Mouse (Mus musculus): ENCODE data around the gene Mief1. TPM values are rescaled to one million over a fixed set of nuclear protein-coding genes. Genes with fewer than 3 reads are reported as not detected.

Gene Mief1
- total and polyA plus RNA-seq, 3 experiments, result 19.2 to 34.4 (median 20.7) TPM

DNA sequence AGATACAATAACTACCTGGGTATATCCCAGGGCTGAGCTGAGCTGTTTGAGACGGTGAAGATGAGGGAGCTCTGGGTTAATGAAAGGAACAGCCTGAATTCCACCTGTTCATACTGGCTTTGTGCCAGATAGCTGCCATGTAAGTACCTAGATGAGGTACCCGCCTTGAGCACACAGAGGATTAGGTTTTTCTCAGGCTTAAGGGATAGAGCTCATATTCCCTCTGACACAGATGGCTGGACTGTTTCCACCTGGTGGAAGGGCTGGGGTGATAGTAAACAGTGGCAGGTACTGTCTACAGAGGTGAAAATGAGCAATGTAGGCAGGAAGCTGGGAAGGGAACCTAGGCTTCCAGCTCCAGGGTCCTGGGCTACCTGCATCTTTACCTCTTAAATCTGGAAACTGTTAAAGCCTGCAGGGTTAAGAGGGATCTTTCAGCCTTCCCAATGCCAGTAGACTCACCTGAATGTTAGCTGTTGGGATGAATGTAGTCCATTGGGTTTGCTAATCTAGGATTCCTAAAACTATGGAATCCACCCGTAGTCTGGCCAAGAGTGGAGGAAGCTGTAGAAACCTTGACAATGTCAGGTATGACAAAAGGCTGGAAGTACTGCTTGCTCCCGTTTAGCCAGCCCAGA is 23.9 kb downstream of the Mief1 start:
- no peak for DNase-seq (ENCODE audit: extremely low read depth)
- in situ Hi-C loops (cut with MboI; ENCODE audit: low pct_ligation_motif_present, low pct_unique_long_range_greater_than_20kb, low sequenced_read_pairs), result loop anchor here (5.0 to 25.0 kb wide), 2 partner anchors 40 to 705 kb away; no protein-coding TSS in a partner anchor
- no peaks in the 10 kb centered on the region for H3K27me3 ChIP-seq (replicated peaks)
- peaks cover 23% of the 10 kb centered on the region for H3K79me2 ChIP-seq (replicated peaks; ENCODE audit: control insufficient read depth, extremely low read depth, insufficient read depth, poor library complexity, severe bottlenecking)
- H3K4me2 ChIP-seq (ENCODE audit: insufficient read depth, low read depth, poor library complexity, severe bottlenecking), result peak overlapping the region; percentile 94; the same call in 1 of the 2 replicates
- TF ChIP-seq CHD2 (IDR thresholded peaks at IDR 0.05; ENCODE audit: low read length) (peak; percentile 51; the same call in 1 of the 2 replicates), SIN3A (IDR thresholded peaks at IDR 0.05; ENCODE audit: low read length) (peak; percentile 32; the same call in 1 of the 2 replicates), ETS1 (conservative IDR thresholded peaks at IDR 0.05; ENCODE audit: low read depth, low read length) (no peak), ZMIZ1 (IDR thresholded peaks at IDR 0.05; ENCODE audit: low read depth, low read length) (peak; percentile 82; the same call in 1 of the 2 replicates), MXI1 (IDR thresholded peaks at IDR 0.05; ENCODE audit: low read depth, low read length) (peak; percentile 30; the same call in 1 of the 2 replicates), POLR2A (IDR thresholded peaks at IDR 0.05; ENCODE audit: low read depth, low read length) (peak; percentile 60)
- H3K27ac ChIP-seq (ENCODE audit: insufficient read depth, low read depth), result peak overlapping the region; percentile 31; the same call in 1 of the 2 replicates
- peak overlapping the region in 1 of 3 experiments; percentile 94 for H3K4me3 ChIP-seq (replicated peaks in 1 of 3; ENCODE audit: low read depth in 2 of 3, low read length in 2 of 3, poor library complexity in 1 of 3)
- H3K4me1 ChIP-seq (ENCODE audit: control insufficient read depth in 1 of 2, insufficient read depth in 2 of 2), result peaks cover 15 to 41% of the 10 kb centered on the region in 2 experiments
- dilution Hi-C loops (cut with MboI; ENCODE audit: extremely low pct_ligation_motif_present, extremely low pct_unique_long_range_greater_than_20kb, low sequenced_read_pairs), result no loop called here
- peaks cover 47 to 74% of the 10 kb centered on the region in 2 experiments for H3K36me3 ChIP-seq (replicated peaks in 1 of 2; ENCODE audit: control insufficient read depth in 1 of 2, insufficient read depth in 1 of 2, low read length in 1 of 2)
- H3K9ac ChIP-seq (ENCODE audit: insufficient read depth, low read depth), result peak overlapping the region; percentile 96; the same call in 1 of the 2 replicates
- H3K9me3 ChIP-seq (replicated peaks; ENCODE audit: low read length), result no peaks in the 10 kb centered on the region

DNA sequence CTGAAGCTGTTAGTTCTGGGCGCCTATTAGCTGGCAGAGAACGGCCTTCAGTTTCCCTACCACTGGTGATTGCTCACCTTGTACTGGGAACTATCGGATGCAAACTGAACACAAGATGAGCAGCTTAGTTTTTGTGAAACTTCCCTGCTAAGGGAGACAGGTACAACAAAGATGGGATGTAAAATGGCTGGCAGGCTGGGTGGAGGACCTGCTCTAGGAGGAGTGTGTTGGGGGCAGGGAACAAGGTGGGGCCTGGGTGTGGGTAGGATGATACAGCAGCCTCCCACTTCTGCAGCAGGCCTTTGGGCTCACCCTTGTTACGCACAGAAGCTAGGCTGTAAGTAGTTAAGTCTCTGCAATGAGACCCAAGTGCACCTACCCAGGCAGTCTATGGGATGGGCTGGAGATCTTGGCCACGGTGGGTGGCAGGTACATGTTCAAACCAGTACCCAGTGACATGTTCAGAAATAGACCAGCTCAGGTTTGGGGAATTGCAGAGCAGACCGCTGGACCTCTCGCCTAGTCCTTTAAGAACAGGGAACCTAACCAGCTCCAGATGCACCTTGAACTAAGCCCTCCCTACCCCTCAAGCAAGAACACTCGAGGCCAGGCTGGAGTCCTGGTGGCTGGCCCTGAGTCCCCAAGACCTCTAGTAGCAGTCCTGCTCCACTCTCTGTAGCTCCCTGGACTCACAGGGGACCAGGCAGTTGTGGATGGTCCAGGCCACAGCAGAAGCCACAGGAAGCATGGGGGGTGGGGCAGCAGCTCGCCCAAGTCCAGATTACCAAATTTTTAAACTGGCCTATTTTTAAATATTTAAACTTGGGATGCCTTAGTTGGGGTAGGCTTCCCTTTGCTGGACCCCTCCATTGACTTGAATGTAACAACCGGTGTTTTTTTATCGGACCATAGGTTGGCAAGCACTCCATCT is 24.7 kb downstream of the Mief1 start:
- dilution Hi-C loops (cut with MboI; ENCODE audit: extremely low pct_ligation_motif_present, extremely low pct_unique_long_range_greater_than_20kb, low sequenced_read_pairs), result no loop called here
- peaks cover 30% of the 10 kb centered on the region for H3K79me2 ChIP-seq (replicated peaks; ENCODE audit: control insufficient read depth, extremely low read depth, insufficient read depth, poor library complexity, severe bottlenecking)
- no peak overlapping the region for H3K4me3 ChIP-seq (replicated peaks in 1 of 3; ENCODE audit: low read depth in 2 of 3, low read length in 2 of 3, poor library complexity in 1 of 3)
- H3K4me2 ChIP-seq (ENCODE audit: insufficient read depth, low read depth, poor library complexity, severe bottlenecking), result no peak overlapping the region
- no peaks in the 10 kb centered on the region for H3K27me3 ChIP-seq (replicated peaks)
- peaks cover 17 to 43% of the 10 kb centered on the region in 2 experiments for H3K4me1 ChIP-seq (ENCODE audit: control insufficient read depth in 1 of 2, insufficient read depth in 2 of 2)
- TF ChIP-seq POLR2A (IDR thresholded peaks at IDR 0.05; ENCODE audit: low read depth, low read length) (peak; percentile 56), NRF1 (IDR thresholded peaks at IDR 0.05; ENCODE audit: low read depth, low read length) (no peak), ZNF384 (IDR thresholded peaks at IDR 0.05; ENCODE audit: low read depth, low read length) (no peak), MXI1 (IDR thresholded peaks at IDR 0.05; ENCODE audit: low read depth, low read length) (no peak), IRF4 (IDR thresholded peaks at IDR 0.05; ENCODE audit: low read depth, low read length) (no peak), SIN3A (IDR thresholded peaks at IDR 0.05; ENCODE audit: low read length) (no peak), RAD21 (IDR thresholded peaks at IDR 0.05; ENCODE audit: low read depth, low read length) (no peak), MYC (IDR thresholded peaks at IDR 0.05; ENCODE audit: low read depth, low read length) (no peak), MEF2A (IDR thresholded peaks at IDR 0.05; ENCODE audit: borderline replicate concordance, low read depth, low read length) (no peak), POLR2AphosphoS2 (IDR thresholded peaks at IDR 0.05; ENCODE audit: low read depth, low read length) (peak; percentile 98; the same call in 1 of the 2 replicates), TBP (conservative IDR thresholded peaks at IDR 0.05; ENCODE audit: low read depth, low read length) (no peak), USF1 (IDR thresholded peaks at IDR 0.05; ENCODE audit: low read depth, low read length) (no peak), CTCF (conservative IDR thresholded peaks at IDR 0.05 in 1 of 2, IDR thresholded peaks at IDR 0.05 in 1 of 2; ENCODE audit: low read depth in 2 of 2, low read length in 2 of 2) (no peak), JUN (IDR thresholded peaks at IDR 0.05; ENCODE audit: insufficient read depth, low read depth, low read length) (no peak), UBTF (IDR thresholded peaks at IDR 0.05; ENCODE audit: low read depth, low read length) (no peak), CHD2 (IDR thresholded peaks at IDR 0.05; ENCODE audit: low read length) (peak; percentile 62), MAFK (IDR thresholded peaks at IDR 0.05; ENCODE audit: insufficient replicate concordance, low read length) (no peak), MAX (IDR thresholded peaks at IDR 0.05; ENCODE audit: low read length) (no peak), CHD1 (IDR thresholded peaks at IDR 0.05; ENCODE audit: low read depth, low read length) (no peak), ZMIZ1 (IDR thresholded peaks at IDR 0.05; ENCODE audit: low read depth, low read length) (no peak; the same call in none of the 2 replicates), KAT2A (IDR thresholded peaks at IDR 0.05; ENCODE audit: insufficient replicate concordance, low read length) (no peak), HCFC1 (IDR thresholded peaks at IDR 0.05; ENCODE audit: low read depth, low read length) (0 out of 2 replicates have a peak, but pooled peaks have one; percentile 8), MAZ (IDR thresholded peaks at IDR 0.05; ENCODE audit: low read depth, low read length) (no peak), ELF1 (IDR thresholded peaks at IDR 0.05; ENCODE audit: low read depth, low read length) (0 out of 2 replicates have a peak, but pooled peaks have one; percentile 6), E2F4 (IDR thresholded peaks at IDR 0.05; ENCODE audit: insufficient replicate concordance, low read depth, low read length) (no peak), NELFE (IDR thresholded peaks at IDR 0.05; ENCODE audit: low read depth, low read length) (peak; percentile 61; the same call in 1 of the 2 replicates)
- H3K9me3 ChIP-seq (replicated peaks; ENCODE audit: low read length), result no peaks in the 10 kb centered on the region
- H3K9ac ChIP-seq (ENCODE audit: insufficient read depth, low read depth), result no peak overlapping the region
- in situ Hi-C loops (cut with MboI; ENCODE audit: low pct_ligation_motif_present, low pct_unique_long_range_greater_than_20kb, low sequenced_read_pairs), result loop anchor here (5.0 to 25.0 kb wide), 2 partner anchors 41 to 704 kb away; no protein-coding TSS in a partner anchor
- peaks cover 47 to 71% of the 10 kb centered on the region in 2 experiments for H3K36me3 ChIP-seq (replicated peaks in 1 of 2; ENCODE audit: control insufficient read depth in 1 of 2, insufficient read depth in 1 of 2, low read length in 1 of 2)
- peak; percentile 68 for DNase-seq (ENCODE audit: extremely low read depth)
- peak overlapping the region; percentile 23 for H3K27ac ChIP-seq (ENCODE audit: insufficient read depth, low read depth)
